Mouse (Mus musculus) small intestine, adult 2 months (tissue): Measurements from ENCODE around the gene Arhgef19.

ENCODE experiments used
- CTCF ChIP-seq: fragments of 200-500 bp; IDR thresholded peaks from 2 replicates; pipeline ENCODE4 v1.5.1; 2012; ENCODE audit warnings: low read depth, mild to moderate bottlenecking, control low read depth, inconsistent platforms, low read length, moderate library complexity, mixed read lengths; ENCODE audit not compliant: insufficient replicate concordance, insufficient read length; ENCODE audit errors: extremely low read depth
- POLR2A ChIP-seq: fragments of 200-500 bp; IDR thresholded peaks from 2 replicates; pipeline ENCODE4 v1.6.1; 2012; ENCODE audit warnings: low read depth, mild to moderate bottlenecking, control low read depth, inconsistent platforms, low read length, moderate library complexity

DNA sequence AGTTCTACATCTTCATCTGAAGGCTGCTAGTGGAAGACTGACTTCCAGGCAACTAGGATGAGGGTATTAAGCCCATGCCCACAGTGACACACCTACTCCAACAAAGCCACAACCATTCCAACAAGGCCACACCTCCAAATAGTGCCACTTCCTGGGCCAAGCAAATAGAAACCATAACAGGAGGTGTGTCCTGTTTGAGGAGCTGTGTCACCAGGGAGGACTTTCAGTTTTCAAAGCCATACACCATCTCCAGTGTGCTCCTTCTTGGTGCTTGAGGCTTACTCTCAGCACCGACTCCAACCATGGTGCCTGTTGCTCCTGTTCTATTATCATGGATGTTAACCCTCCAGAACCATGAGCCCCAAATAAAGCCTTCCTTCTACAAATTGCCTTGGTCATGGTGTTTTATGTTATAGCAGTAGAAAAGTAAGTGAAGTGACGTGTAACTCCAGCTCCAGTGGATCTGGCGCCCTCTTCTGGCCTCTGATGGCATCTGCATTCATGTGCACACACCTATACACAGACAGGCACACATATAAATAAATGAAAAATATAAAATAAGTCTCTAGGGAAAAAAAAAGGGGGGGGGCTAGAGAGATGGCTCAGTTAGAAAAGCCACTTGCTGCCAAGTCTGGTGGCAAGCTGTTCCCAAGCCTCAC lies 26.8 kb downstream of the Arhgef19 start:
- TF ChIP-seq CTCF (peak; percentile 45; the same call in 1 of the 2 replicates), POLR2A (no peak)
